ENCODE assay signal across 8 mouse cellular contexts in the genomic region with DNA sequence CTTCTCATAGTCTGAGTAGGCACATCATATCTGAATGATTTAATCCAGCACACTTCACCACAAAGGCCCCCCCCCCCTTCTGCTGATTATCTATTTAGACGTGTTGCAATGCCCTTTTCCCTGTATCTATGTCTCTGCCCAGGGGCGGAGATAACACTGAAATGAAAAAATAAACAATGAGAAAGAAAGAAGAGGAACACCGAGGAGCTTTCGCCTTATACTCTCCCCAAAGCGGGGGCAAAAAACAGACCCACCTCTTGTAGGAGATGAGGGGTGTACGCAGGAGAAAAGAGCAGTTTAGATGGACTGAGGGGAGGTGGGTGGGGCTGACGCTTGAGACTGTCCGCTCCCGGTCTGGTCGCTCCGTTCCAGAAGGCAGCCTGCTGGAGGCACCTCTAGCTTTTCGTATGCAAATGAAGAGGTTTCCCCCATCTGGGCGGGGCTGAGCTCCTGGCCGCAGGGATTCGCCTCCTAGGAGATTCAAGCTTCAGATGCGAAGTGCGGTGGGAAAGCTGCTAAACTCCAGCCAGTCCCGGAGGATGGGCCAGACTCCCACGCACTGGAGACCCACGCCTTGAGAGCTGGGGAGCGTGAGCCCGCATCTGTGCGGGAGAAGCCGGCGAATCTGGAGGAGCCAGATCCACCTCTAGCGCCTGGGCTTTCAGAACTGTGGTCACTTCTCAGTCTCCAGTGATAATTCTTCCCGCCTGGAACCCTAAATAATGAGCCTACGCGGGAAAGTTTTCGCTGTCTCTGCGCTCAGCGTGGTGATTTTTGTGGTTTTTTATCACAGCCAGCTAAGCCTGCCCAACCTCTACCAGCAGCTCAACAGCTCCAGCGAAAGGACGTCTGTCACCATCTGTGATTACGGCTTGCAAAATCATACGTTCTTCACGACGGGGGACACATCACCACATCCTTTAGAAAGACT. TPM values are rescaled to one million over a fixed set of nuclear protein-coding genes. Genes with fewer than 3 reads are reported as not detected.
DNase-seq lines count a peak whose midpoint lies in the region; ATAC-seq and TF ChIP-seq lines count a peak whose summit lies in the region.

No protein-coding gene starts in this region.

- TF ChIP-seq CTCF in heart, adult 2 months (IDR thresholded peaks at IDR 0.05): peak; percentile 29
- no peak for TF ChIP-seq CTCF in kidney, adult 2 months (conservative IDR thresholded peaks at IDR 0.05; ENCODE audit: insufficient read depth, insufficient read length, low read depth, low read length)

- peak overlapping the region; percentile 56 for H3K4me3 ChIP-seq in embryonic facial prominence, embryonic 10.5 days
- peak overlapping the region; percentile 50 for H3K4me3 ChIP-seq in heart, adult 2 months
- peak overlapping the region; percentile 47 for H3K4me3 ChIP-seq in kidney, adult 2 months (ENCODE audit: insufficient read depth, low read depth, low read length)
- peak overlapping the region; percentile 49 for H3K4me3 ChIP-seq in liver, embryonic 11.5 days (ENCODE audit: low read depth, low read length)

- WGBS in embryonic facial prominence, embryonic 10.5 days: under 1% methylated on average over 38 of the region's 38 CpGs
- WGBS in heart, adult 2 months: 1% methylated on average over 38 of the region's 38 CpGs
- 3% methylated on average over 38 of the region's 38 CpGs for WGBS in kidney, adult 2 months
- WGBS in liver, embryonic 11.5 days: under 1% methylated on average over 38 of the region's 38 CpGs

- peaks cover 71% of the 10 kb centered on the region for H3K27me3 ChIP-seq in embryonic facial prominence, embryonic 10.5 days (replicated peaks; ENCODE audit: low read depth, poor library complexity, severe bottlenecking)
- H3K27me3 ChIP-seq in heart, adult 2 months (ENCODE audit: control insufficient read depth, insufficient read depth, low read length): no peaks in the 10 kb centered on the region
- H3K27me3 ChIP-seq in kidney, adult 2 months (replicated peaks; ENCODE audit: control insufficient read depth, insufficient read depth, low read length): no peaks in the 10 kb centered on the region
- H3K27me3 ChIP-seq in liver, embryonic 11.5 days (replicated peaks; ENCODE audit: control insufficient read depth, insufficient read depth, low read length): peaks cover 49% of the 10 kb centered on the region

- no peaks in the 10 kb centered on the region for H3K9me3 ChIP-seq in embryonic facial prominence, embryonic 10.5 days
- no peaks in the 10 kb centered on the region for H3K9me3 ChIP-seq in liver, embryonic 11.5 days (ENCODE audit: control insufficient read depth, low read length)

- peak; percentile 40 to 59 for DNase-seq in urinary bladder, adult 18-20 months (ENCODE audit: low spot score in 2 of 2)
- DNase-seq in urinary bladder, postnatal 10 days (ENCODE audit: low spot score): no peak
- DNase-seq in embryonic facial prominence, embryonic 10.5 days (ENCODE audit: low spot score): peak; percentile 77
- peak; percentile 74 to 77 for DNase-seq in heart, adult 2 months
- DNase-seq in kidney, adult 2 months: peak; percentile 85
- DNase-seq in liver, embryonic 11.5 days (ENCODE audit: low spot score): peak; percentile 55
- DNase-seq in telencephalon, adult 2 months (ENCODE audit: low read depth, low spot score): peak; percentile 42

- no peak for TF ChIP-seq EP300 in heart, adult 2 months (IDR thresholded peaks at IDR 0.05; ENCODE audit: insufficient read depth, low read depth, low read length)

- H3K9ac ChIP-seq in heart, adult 2 months (ENCODE audit: low read depth, low read length): peak overlapping the region; percentile 61
- no peak overlapping the region for H3K9ac ChIP-seq in liver, embryonic 11.5 days (ENCODE audit: low read depth, low read length)

- peak overlapping the region; percentile 88 for H3K4me2 ChIP-seq in liver, embryonic 11.5 days

- no peaks in the 10 kb centered on the region for H3K79me2 ChIP-seq in heart, adult 2 months (replicated peaks; ENCODE audit: control insufficient read depth, insufficient read depth, low read length)

- peaks cover 28% of the 10 kb centered on the region for H3K4me1 ChIP-seq in embryonic facial prominence, embryonic 10.5 days
- H3K4me1 ChIP-seq in heart, adult 2 months (ENCODE audit: control insufficient read depth, insufficient read depth, low read length): peaks cover 12% of the 10 kb centered on the region
- peaks cover 14% of the 10 kb centered on the region for H3K4me1 ChIP-seq in kidney, adult 2 months (ENCODE audit: control insufficient read depth, insufficient read depth, low read length)
- H3K4me1 ChIP-seq in liver, embryonic 11.5 days (replicated peaks; ENCODE audit: control insufficient read depth, insufficient read depth, low read length): peaks cover 10% of the 10 kb centered on the region

- intact Hi-C loops in heart, adult 2 months (cut with DNase I): loop anchor here (2.0 kb wide), 3 partner anchors 23 to 63 kb away; no protein-coding TSS in a partner anchor

- peak; percentile 53 for TF ChIP-seq POLR2A in heart, adult 2 months (IDR thresholded peaks at IDR 0.05; ENCODE audit: insufficient read depth, low read depth, low read length)
- TF ChIP-seq POLR2A in kidney, adult 2 months (IDR thresholded peaks at IDR 0.05; ENCODE audit: low read depth, low read length): no peak

- H3K36me3 ChIP-seq in embryonic facial prominence, embryonic 10.5 days (replicated peaks): no peaks in the 10 kb centered on the region
- H3K36me3 ChIP-seq in heart, adult 2 months (ENCODE audit: control insufficient read depth, insufficient read depth, low read length): peaks cover 2% of the 10 kb centered on the region; the same call in 1 of the 2 replicates
- H3K36me3 ChIP-seq in kidney, adult 2 months (ENCODE audit: control insufficient read depth, insufficient read depth, low read length): no peaks in the 10 kb centered on the region
- H3K36me3 ChIP-seq in liver, embryonic 11.5 days (ENCODE audit: control insufficient read depth, insufficient read depth, low read length): no peaks in the 10 kb centered on the region

- peak overlapping the region; percentile 31; the same call in 1 of the 2 replicates for H3K27ac ChIP-seq in embryonic facial prominence, embryonic 10.5 days (replicated peaks)
- peak overlapping the region; percentile 65 for H3K27ac ChIP-seq in heart, adult 2 months
- H3K27ac ChIP-seq in kidney, adult 2 months (ENCODE audit: insufficient read depth, low read depth, low read length): no peak overlapping the region
- no peak overlapping the region for H3K27ac ChIP-seq in liver, embryonic 11.5 days (ENCODE audit: low read depth, low read length)

- ATAC-seq in liver, embryonic 11.5 days (replicated peaks; ENCODE audit: low FRiP score): peak; percentile 67
- peak; percentile 37 for ATAC-seq in monocyte, adult 5-6 weeks (replicated peaks; ENCODE audit: insufficient number of reproducible peaks, low FRiP score, low TSS enrichment, poor library complexity, severe bottlenecking)

RNA-seq across cellular contexts. Expression of a gene that starts 57.9 kb away (rescaled TPM):
- 2.1 and 2.9 TPM in 2 replicates for polyA plus RNA-seq in embryonic facial prominence, embryonic 10.5 days (2016; fragmentation: Nextera tagmentation; extraction: Ambion mirVana)
- total RNA-seq in heart, adult 2 months (2021): 10 to 100 TPM in 1 of 2 experiments, 1 to 10 TPM in 1; 8.5 to 10.4 TPM
- 2.7 and 4.6 TPM in 2 replicates for polyA plus RNA-seq in heart, adult 2 months (2012; rRNA removed)
- polyA plus RNA-seq in kidney, adult 2 months (2012; rRNA removed): 8.4 and 9.2 TPM in 2 replicates
- polyA plus RNA-seq in liver, embryonic 11.5 days (2014; fragmentation: Nextera tagmentation; extraction: Ambion mirVana): 2.1 and 2.2 TPM in 2 replicates
- total RNA-seq in monocyte, adult 5-6 weeks (2017): 90.3 to 117 TPM (median 97.6 TPM) in 3 replicates

Comparison
In these comparisons a context has a peak if more than half of its experiments do, and no peak if none do; other contexts are left out.
1. H3K27ac ChIP-seq: peak in embryonic facial prominence, embryonic 10.5 days (single experiment) and heart, adult 2 months (single experiment); none in kidney, adult 2 months (single experiment) and liver, embryonic 11.5 days (single experiment).
2. Peak in every context shown above with its lines, with median percentiles within 50 percentile points of each other: H3K4me3 ChIP-seq.